Mouse (Mus musculus): ENCODE measurements around the gene Fcnb. TPM values are rescaled to one million over a fixed set of nuclear protein-coding genes. Genes with fewer than 3 reads are reported as not detected.
A peak's percentile ranks its signal among the peaks of the same experiment; 100 is the strongest.

Gene Fcnb
- total RNA-seq, 2 experiments from 2014 or later: not detected

GRCm38 (mm10) chr2:28038391-28039096 is 46.1 kb downstream of the Fcnb start:
- intact Hi-C loops (cut with DNase I): no loop called here
- DNase-seq (ENCODE audit: low spot score in 2 of 2): peak; percentile 60 to 78

- DNase-seq (ENCODE audit: low spot score in 2 of 2): no peak
- intact Hi-C loops (cut with DNase I): no loop called here
Observed at GRCm38 (mm10) chr2:28037505-28038390, 46.9 kb downstream of the Fcnb start.

- no peak for DNase-seq (ENCODE audit: low spot score in 2 of 2)
- intact Hi-C loops (cut with DNase I): no loop called here
Observed at GRCm38 (mm10) chr2:28036788-28037187, 47.9 kb downstream of the Fcnb start.

GRCm38 (mm10) chr2:28034011-28034710 is 50.5 kb downstream of the Fcnb start:
- DNase-seq (ENCODE audit: low spot score in 2 of 2): no peak
- intact Hi-C loops (cut with DNase I): no loop called here

GRCm38 (mm10) chr2:28032469-28032868 is 52.2 kb downstream of the Fcnb start:
- intact Hi-C loops (cut with DNase I): no loop called here
- no peak for DNase-seq (ENCODE audit: low spot score in 2 of 2)

- no peak for DNase-seq (ENCODE audit: low spot score in 2 of 2)
- intact Hi-C loops (cut with DNase I): no loop called here
Observed at GRCm38 (mm10) chr2:28031860-28032259, 52.8 kb downstream of the Fcnb start.

Other genes with a start within 250 kb of the Fcnb start
- gene Col5a1, start 198.5 kb downstream of the Fcnb start, total RNA-seq (2021): 10 to 100 TPM; 10.8 to 13.3 TPM
- 1,000 to 10,000 TPM; 1,332 to 1,338 TPM for gene Olfm1, start 108.1 kb upstream of the Fcnb start, total RNA-seq (2021)